Mouse (Mus musculus) CH12.LX (cell line): ENCODE data around the gene Myo5a. TPM values are rescaled to one million over a fixed set of nuclear protein-coding genes. Genes with fewer than 3 reads are reported as not detected.

Experiments used
- DNase-seq: peaks from one replicate; pipeline ENCODE4 v3.0.0-alpha.2; 2013; ENCODE audit errors: extremely low read depth
- H3K27ac ChIP-seq: 2 replicates; pipeline ENCODE4 v1.5.1; 2012; ENCODE audit warnings: low read depth, mild to moderate bottlenecking, control low read depth, moderate library complexity; ENCODE audit not compliant: insufficient read depth
- H3K27me3 ChIP-seq: replicated peaks from 2 replicates; pipeline ENCODE3; 2012; ENCODE audit warnings: inconsistent platforms
- H3K36me3 ChIP-seq, 2 experiments: replicated peaks in 1 of 2; 2 replicates each; pipeline versions ENCODE3 to v1.6.1; 2012; ENCODE audit warnings: inconsistent platforms in 1 of 2, low read length in 1 of 2, mild to moderate bottlenecking in 1 of 2, mixed read lengths in 1 of 2, moderate library complexity in 1 of 2; ENCODE audit not compliant: control insufficient read depth in 1 of 2, insufficient read depth in 1 of 2
- H3K4me1 ChIP-seq, 2 experiments: 2 replicates each; pipeline ENCODE4 v1.6.1; 2012; ENCODE audit warnings: inconsistent platforms in 1 of 2, moderate library complexity in 1 of 2; ENCODE audit not compliant: insufficient read depth in 2 of 2, control insufficient read depth in 1 of 2
- H3K4me2 ChIP-seq: 2 replicates; pipeline ENCODE4 v1.6.1; 2012; ENCODE audit warnings: low read depth, mild to moderate bottlenecking, control low read depth; ENCODE audit not compliant: poor library complexity, insufficient read depth, severe bottlenecking
- H3K4me3 ChIP-seq, 3 experiments: fragments of 150-350 bp in 1 of 3; sonication (generic) in 1 of 3; replicated peaks in 1 of 3; 2 replicates each; pipeline versions ENCODE3 to v1.5.1; 2011 to 2012; ENCODE audit warnings: low read depth in 2 of 3, low read length in 2 of 3, mild to moderate bottlenecking in 2 of 3, moderate library complexity in 2 of 3, control low read depth in 1 of 3, improper control_type of control experiment in 1 of 3, inconsistent platforms in 1 of 3, mixed read lengths in 1 of 3; ENCODE audit not compliant: poor library complexity in 1 of 3
- H3K79me2 ChIP-seq: replicated peaks from 2 replicates; pipeline ENCODE4 v1.6.1; 2012; ENCODE audit warnings: mild to moderate bottlenecking, moderate library complexity; ENCODE audit not compliant: control insufficient read depth, poor library complexity, insufficient read depth, severe bottlenecking; ENCODE audit errors: extremely low read depth
- H3K9ac ChIP-seq: 2 replicates; pipeline ENCODE4 v1.6.1; 2012; ENCODE audit warnings: low read depth, mild to moderate bottlenecking, control low read depth, moderate library complexity; ENCODE audit not compliant: insufficient read depth
- H3K9me3 ChIP-seq: replicated peaks from 2 replicates; pipeline ENCODE3; 2012; ENCODE audit warnings: low read length, inconsistent platforms, mixed read lengths
- BHLHE40 ChIP-seq: IDR thresholded peaks from 2 replicates; pipeline ENCODE4 v1.6.1; 2011; ENCODE audit warnings: mild to moderate bottlenecking, low read depth, low read length, improper control_type of control experiment
- CHD2 ChIP-seq: IDR thresholded peaks from 2 replicates; pipeline ENCODE4 v1.6.1; 2011; ENCODE audit warnings: low read length, improper control_type of control experiment
- CTCF ChIP-seq, 2 experiments: IDR thresholded peaks in 1 of 2; conservative IDR thresholded peaks in 1 of 2; 2 replicates each; pipeline ENCODE4 v1.5.1; 2011 to 2012; ENCODE audit warnings: low read depth in 2 of 2, low read length in 2 of 2, improper control_type of control experiment in 1 of 2, inconsistent platforms in 1 of 2, mild to moderate bottlenecking in 1 of 2, moderate library complexity in 1 of 2
- ELF1 ChIP-seq: IDR thresholded peaks from 2 replicates; pipeline ENCODE4 v1.6.1; 2014; ENCODE audit warnings: low read depth, mild to moderate bottlenecking, inconsistent platforms, low read length, improper control_type of control experiment
- ETS1 ChIP-seq: conservative IDR thresholded peaks from 2 replicates; pipeline ENCODE4 v1.6.1; 2012; ENCODE audit warnings: low read depth, mild to moderate bottlenecking, inconsistent platforms, low read length, improper control_type of control experiment, moderate library complexity
- GABPA ChIP-seq: IDR thresholded peaks from 2 replicates; pipeline ENCODE4 v1.6.1; 2012; ENCODE audit warnings: low read depth, low read length, improper control_type of control experiment, inconsistent platforms; ENCODE audit not compliant: insufficient replicate concordance
- HCFC1 ChIP-seq: IDR thresholded peaks from 2 replicates; pipeline ENCODE4 v1.6.1; 2012; ENCODE audit warnings: low read depth, mild to moderate bottlenecking, inconsistent platforms, low read length, improper control_type of control experiment
- JUN ChIP-seq: IDR thresholded peaks from 2 replicates; pipeline ENCODE4 v1.6.1; 2011; ENCODE audit warnings: low read depth, mild to moderate bottlenecking, low read length, improper control_type of control experiment, moderate library complexity; ENCODE audit not compliant: insufficient read depth
- JUND ChIP-seq: conservative IDR thresholded peaks from 2 replicates; pipeline ENCODE4 v1.6.1; 2011; ENCODE audit warnings: low read depth, low read length, improper control_type of control experiment
- MAX ChIP-seq: IDR thresholded peaks from 2 replicates; pipeline ENCODE4 v1.6.1; 2011; ENCODE audit warnings: low read length, improper control_type of control experiment
- MXI1 ChIP-seq: IDR thresholded peaks from 2 replicates; pipeline ENCODE4 v1.6.1; 2011; ENCODE audit warnings: mild to moderate bottlenecking, low read depth, low read length, improper control_type of control experiment
- NELFE ChIP-seq: IDR thresholded peaks from 2 replicates; pipeline ENCODE4 v1.6.1; 2011; ENCODE audit warnings: low read depth, low read length, improper control_type of control experiment
- PAX5 ChIP-seq: IDR thresholded peaks from 2 replicates; pipeline ENCODE4 v1.6.1; 2012; ENCODE audit warnings: low read length, inconsistent platforms, mixed read lengths
- POLR2A ChIP-seq: IDR thresholded peaks from 2 replicates; pipeline ENCODE4 v1.6.1; 2011; ENCODE audit warnings: low read depth, mild to moderate bottlenecking, improper control_type of control experiment, low read length
- POLR2AphosphoS2 ChIP-seq: IDR thresholded peaks from 2 replicates; pipeline ENCODE4 v1.6.1; 2011; ENCODE audit warnings: low read depth, low read length, improper control_type of control experiment
- RAD21 ChIP-seq: IDR thresholded peaks from 2 replicates; pipeline ENCODE4 v1.6.1; 2011; ENCODE audit warnings: low read depth, mild to moderate bottlenecking, low read length, improper control_type of control experiment, moderate library complexity
- TBP ChIP-seq: conservative IDR thresholded peaks from 2 replicates; pipeline ENCODE4 v1.6.1; 2011; ENCODE audit warnings: low read depth, low read length, improper control_type of control experiment
- USF1 ChIP-seq: IDR thresholded peaks from 2 replicates; pipeline ENCODE4 v1.6.1; 2014; ENCODE audit warnings: low read depth, mild to moderate bottlenecking, inconsistent platforms, low read length, improper control_type of control experiment
- USF2 ChIP-seq: conservative IDR thresholded peaks from 2 replicates; pipeline ENCODE4 v1.6.1; 2011; ENCODE audit warnings: low read depth, low read length, improper control_type of control experiment
- ZKSCAN1 ChIP-seq: IDR thresholded peaks from 2 replicates; pipeline ENCODE4 v1.6.1; 2012; ENCODE audit warnings: low read depth, inconsistent platforms, low read length, improper control_type of control experiment, borderline replicate concordance
- ZMIZ1 ChIP-seq: IDR thresholded peaks from 2 replicates; pipeline ENCODE4 v1.6.1; 2012; ENCODE audit warnings: low read depth, mild to moderate bottlenecking, inconsistent platforms, low read length, improper control_type of control experiment
- dilution Hi-C: fragments of 300-500 bp; cut with MboI; formaldehyde crosslinking; loops from 2 replicates; pipeline ENCODE4 v1.14.3; 2020; ENCODE audit warnings: low sequenced_read_pairs; ENCODE audit not compliant: extremely low pct_unique_long_range_greater_than_20kb, extremely low pct_ligation_motif_present
- in situ Hi-C: fragments of 300-500 bp; cut with MboI; formaldehyde crosslinking; loops from 3 replicates; pipeline ENCODE4 v1.14.3; 2019; ENCODE audit warnings: low sequenced_read_pairs, low pct_ligation_motif_present, low pct_unique_long_range_greater_than_20kb, mixed read lengths
- polyA plus RNA-seq: library from polyadenylated mRNA; unstranded; fragments of >175 nt; gene quantifications from 2 replicates; pipeline ENCODE4 v1.2.1, GENCODE M21; 2012; ENCODE audit warnings: low read depth; ENCODE audit not compliant: insufficient read length
- total RNA-seq, 2 experiments: library from RNA; depleted of rRNA; stranded (reverse); fragments of 300-350 nt in 1 of 2; fragments of >200 nt in 1 of 2; gene quantifications; 2 replicates each; pipeline ENCODE4 v1.2.3; 2012 to 2014

The Myo5a gene
- total and polyA plus RNA-seq, 3 experiments = 55.0 to 107 (median 66.6) TPM

DNA sequence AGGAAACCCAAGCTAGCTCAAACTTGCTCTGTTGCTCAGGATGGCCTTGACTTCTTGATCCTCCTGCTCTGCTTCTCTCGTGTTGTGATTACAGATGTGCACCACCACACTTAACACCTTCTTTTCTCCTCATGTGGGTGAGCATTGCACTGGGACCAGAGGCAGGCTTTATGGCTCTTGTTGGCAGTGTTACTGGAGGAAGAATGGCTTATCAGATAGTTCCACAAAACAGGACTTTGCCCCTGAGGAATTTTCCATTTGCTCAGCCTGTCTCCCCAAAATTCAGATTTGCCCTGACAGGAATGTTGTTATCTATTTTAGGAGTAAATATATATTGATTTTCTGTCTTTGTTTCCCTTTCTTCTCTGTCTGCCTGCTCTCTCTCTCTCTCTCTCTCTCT is 36.1 kb upstream of the Myo5a start:
- in situ Hi-C loops = no loop called here
- H3K9ac ChIP-seq = no peak overlapping the region
- H3K27me3 ChIP-seq = no peaks in the 10 kb centered on the region
- H3K27ac ChIP-seq = no peak overlapping the region
- peaks cover 0 to 16% of the 10 kb centered on the region in 2 experiments; a peak in 3 of 4 replicates for H3K4me1 ChIP-seq
- H3K9me3 ChIP-seq = no peaks in the 10 kb centered on the region
- DNase-seq = no peak
- H3K4me3 ChIP-seq = no peak overlapping the region
- peaks cover 23% of the 10 kb centered on the region for H3K79me2 ChIP-seq
- dilution Hi-C loops = no loop called here
- no peak overlapping the region for H3K4me2 ChIP-seq
- no peak for TF ChIP-seq HCFC1
- no peak for TF ChIP-seq NELFE
- no peak for TF ChIP-seq TBP
- TF ChIP-seq ZKSCAN1 = no peak
- no peak for TF ChIP-seq CTCF (conservative IDR thresholded peaks at IDR 0.05 in 1 of 2, IDR thresholded peaks at IDR 0.05 in 1 of 2; ENCODE audit: low read depth in 2 of 2, low read length in 2 of 2)
- TF ChIP-seq MAX = no peak
- TF ChIP-seq POLR2AphosphoS2 = no peak
- no peak for TF ChIP-seq USF1
- TF ChIP-seq BHLHE40 = no peak
- TF ChIP-seq ELF1 = no peak
- no peak for TF ChIP-seq ETS1
- TF ChIP-seq GABPA = no peak
- H3K36me3 ChIP-seq = peaks cover 6 to 16% of the 10 kb centered on the region in 2 experiments

DNA sequence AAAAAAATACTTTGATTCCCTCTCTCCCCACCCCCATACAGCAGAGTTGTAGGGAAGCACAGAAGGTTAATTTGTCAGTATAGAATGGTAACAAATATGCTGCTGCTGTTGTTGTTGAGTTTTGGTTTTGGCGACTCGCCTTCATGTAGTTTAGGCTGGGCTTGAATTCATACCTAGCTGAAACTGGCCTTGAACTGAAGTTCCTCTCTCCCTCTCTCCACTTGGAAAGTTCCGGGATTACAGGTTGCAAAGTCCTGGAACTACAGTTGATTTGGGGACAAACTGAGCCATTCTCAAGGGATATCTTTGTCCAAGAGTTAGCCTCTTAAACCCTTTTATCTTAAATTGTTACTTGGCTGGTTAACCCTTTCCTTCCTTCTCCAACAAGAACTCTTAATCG is 34.9 kb upstream of the Myo5a start:
- Histone ChIP-seq H3K27me3 (no peaks in the 10 kb centered on the region), H3K27ac (no peak overlapping the region), H3K36me3 (peaks cover 6 to 16% of the 10 kb centered on the region in 2 experiments), H3K9ac (no peak overlapping the region), H3K4me3 (no peak overlapping the region), H3K79me2 (peaks cover 32% of the 10 kb centered on the region), H3K9me3 (no peaks in the 10 kb centered on the region), H3K4me1 (peaks cover 0 to 27% of the 10 kb centered on the region in 2 experiments; a peak in 3 of 4 replicates), H3K4me2 (no peak overlapping the region)
- no peak for DNase-seq
- in situ Hi-C loops (no loop called here), dilution Hi-C loops (no loop called here)
- TF ChIP-seq PAX5 = no peak
- no peak for TF ChIP-seq JUN
- TF ChIP-seq USF1 = no peak
- no peak for TF ChIP-seq GABPA
- no peak for TF ChIP-seq JUND
- no peak for TF ChIP-seq POLR2A
- TF ChIP-seq RAD21 = no peak
- no peak for TF ChIP-seq POLR2AphosphoS2
- TF ChIP-seq ZMIZ1 = no peak
- TF ChIP-seq BHLHE40 = no peak
- TF ChIP-seq MAX = no peak
- TF ChIP-seq NELFE = no peak
- TF ChIP-seq HCFC1 = no peak
- no peak for TF ChIP-seq CHD2
- TF ChIP-seq MXI1 = no peak
- TF ChIP-seq USF2 = no peak
- TF ChIP-seq ETS1 = no peak
